Mouse (Mus musculus) MEL (cell line): ENCODE data around the gene Mag. TPM values are rescaled to one million over a fixed set of nuclear protein-coding genes. Genes with fewer than 3 reads are reported as not detected.
A peak's percentile ranks its signal among the peaks of the same experiment; 100 is the strongest.

Experiments
- DNase-seq: peaks from one replicate; pipeline ENCODE4 v3.0.0; 2011; ENCODE audit warnings: low read depth, low spot score
- H3K27ac ChIP-seq: 2 replicates; pipeline ENCODE4 v1.5.1; 2012; ENCODE audit warnings: low read depth, mild to moderate bottlenecking, control low read depth, low read length, moderate library complexity; ENCODE audit not compliant: control insufficient read depth
- H3K27me3 ChIP-seq, 2 experiments: fragments of 150-350 bp in 1 of 2; sonication (generic) in 1 of 2; 2 replicates each; pipeline ENCODE4 v1.6.1; 2012; ENCODE audit warnings: low read length in 2 of 2, mild to moderate bottlenecking in 2 of 2, improper control_type of control experiment in 1 of 2, moderate library complexity in 1 of 2; ENCODE audit not compliant: insufficient read depth in 2 of 2, control insufficient read depth in 1 of 2
- H3K36me3 ChIP-seq, 2 experiments: 2 replicates each; pipeline ENCODE4 v1.6.1; 2012 to 2014; ENCODE audit warnings: low read length in 2 of 2, improper control_type of control experiment in 1 of 2, inconsistent platforms in 1 of 2, mild to moderate bottlenecking in 1 of 2; ENCODE audit not compliant: insufficient read depth in 2 of 2, control insufficient read depth in 1 of 2
- H3K4me1 ChIP-seq, 2 experiments: fragments of 150-350 bp in 1 of 2; sonication (generic) in 1 of 2; 2 replicates each; pipeline ENCODE4 v1.6.1; 2012; ENCODE audit warnings: low read length in 2 of 2, improper control_type of control experiment in 1 of 2, mild to moderate bottlenecking in 1 of 2; ENCODE audit not compliant: insufficient read depth in 2 of 2, control insufficient read depth in 1 of 2
- H3K4me3 ChIP-seq, 2 experiments: fragments of 150-350 bp in 1 of 2; sonication (generic) in 1 of 2; 2 replicates each; pipeline ENCODE4 v1.5.1; 2012; ENCODE audit warnings: low read depth in 2 of 2, low read length in 2 of 2, mild to moderate bottlenecking in 2 of 2, moderate library complexity in 2 of 2, control low read depth in 1 of 2, improper control_type of control experiment in 1 of 2; ENCODE audit not compliant: control insufficient read depth in 1 of 2, insufficient read depth in 1 of 2
- H3K79me2 ChIP-seq: 2 replicates; pipeline ENCODE4 v1.6.1; 2012; ENCODE audit warnings: mild to moderate bottlenecking, low read length, moderate library complexity; ENCODE audit not compliant: control insufficient read depth, poor library complexity, insufficient read depth
- H3K9ac ChIP-seq: 2 replicates; pipeline ENCODE4 v1.6.1; 2012; ENCODE audit warnings: low read depth, mild to moderate bottlenecking, control low read depth, low read length, moderate library complexity; ENCODE audit not compliant: control insufficient read depth, poor library complexity, severe bottlenecking
- H3K9me3 ChIP-seq: fragments of 150-350 bp; sonication (generic); replicated peaks from 2 replicates; pipeline ENCODE4 v1.6.1; 2012; ENCODE audit warnings: mild to moderate bottlenecking, low read length, improper control_type of control experiment, moderate library complexity; ENCODE audit not compliant: insufficient read depth
- BHLHE40 ChIP-seq: IDR thresholded peaks from 2 replicates; pipeline ENCODE4 v1.6.1; 2012; ENCODE audit warnings: low read depth, mild to moderate bottlenecking, inconsistent platforms, low read length, improper control_type of control experiment, borderline replicate concordance
- GATA1 ChIP-seq: IDR thresholded peaks from 2 replicates; pipeline ENCODE4 v1.6.1; 2011; ENCODE audit warnings: low read depth, low read length, improper control_type of control experiment
- KAT2A ChIP-seq: conservative IDR thresholded peaks from 2 replicates; pipeline ENCODE4 v1.6.1; 2012; ENCODE audit warnings: low read depth, low read length, improper control_type of control experiment, inconsistent platforms
- MAX ChIP-seq: IDR thresholded peaks from 2 replicates; pipeline ENCODE4 v1.6.1; 2011; ENCODE audit warnings: low read length, improper control_type of control experiment
- MEF2A ChIP-seq: IDR thresholded peaks from 2 replicates; pipeline ENCODE4 v1.6.1; 2014; ENCODE audit warnings: low read depth, mild to moderate bottlenecking, inconsistent platforms, low read length, improper control_type of control experiment; ENCODE audit not compliant: poor library complexity, insufficient replicate concordance, severe bottlenecking; ENCODE audit errors: extremely low read depth
- MXI1 ChIP-seq: IDR thresholded peaks from 2 replicates; pipeline ENCODE4 v1.6.1; 2011; ENCODE audit warnings: mild to moderate bottlenecking, low read depth, low read length, improper control_type of control experiment
- MYB ChIP-seq: IDR thresholded peaks from 2 replicates; pipeline ENCODE4 v1.6.1; 2011; ENCODE audit warnings: mild to moderate bottlenecking, low read depth, low read length, improper control_type of control experiment
- POLR2AphosphoS2 ChIP-seq: IDR thresholded peaks from 2 replicates; pipeline ENCODE4 v1.6.1; 2011; ENCODE audit warnings: low read length, improper control_type of control experiment
- RCOR1 ChIP-seq: IDR thresholded peaks from 2 replicates; pipeline ENCODE4 v1.6.1; 2012; ENCODE audit warnings: low read depth, mild to moderate bottlenecking, inconsistent platforms, low read length, improper control_type of control experiment
- SIN3A ChIP-seq: IDR thresholded peaks from 2 replicates; pipeline ENCODE4 v1.6.1; 2012; ENCODE audit warnings: low read length, improper control_type of control experiment, inconsistent platforms
- TAL1 ChIP-seq: IDR thresholded peaks from 2 replicates; pipeline ENCODE4 v1.6.1; 2012; ENCODE audit warnings: mild to moderate bottlenecking, inconsistent platforms, low read length, moderate library complexity, mixed read lengths
- TCF12 ChIP-seq: IDR thresholded peaks from 2 replicates; pipeline ENCODE4 v1.6.1; 2014; ENCODE audit warnings: low read depth, mild to moderate bottlenecking, inconsistent platforms, low read length, improper control_type of control experiment, moderate library complexity
- USF1 ChIP-seq: IDR thresholded peaks from 2 replicates; pipeline ENCODE4 v1.6.1; 2014; ENCODE audit warnings: low read depth, mild to moderate bottlenecking, inconsistent platforms, low read length, improper control_type of control experiment, moderate library complexity
- USF2 ChIP-seq, 2 experiments: IDR thresholded peaks; 2 replicates each; pipeline ENCODE4 v1.6.1; 2011 to 2012; ENCODE audit warnings: improper control_type of control experiment in 2 of 2, low read length in 2 of 2, borderline replicate concordance in 1 of 2, inconsistent platforms in 1 of 2, low read depth in 1 of 2, mild to moderate bottlenecking in 1 of 2; ENCODE audit not compliant: insufficient read depth in 1 of 2
- polyA plus RNA-seq, 2 experiments: library from polyadenylated mRNA; stranded (reverse) in 1 of 2; unstranded in 1 of 2; fragments of >175 nt in 1 of 2; fragments of >200 nt in 1 of 2; gene quantifications; 2 replicates each; pipeline versions ENCODE4 v1.2.1 to v1.2.4; 2012; ENCODE audit warnings: low replicate concordance in 2 of 2, low read depth in 1 of 2; ENCODE audit not compliant: insufficient read length in 2 of 2, insufficient read depth in 1 of 2, missing spikeins in 1 of 2
- total RNA-seq: library from RNA; depleted of rRNA; stranded (reverse); fragments of 300-350 nt; gene quantifications from 2 replicates; pipeline ENCODE4 v1.2.3, GENCODE M21; 2012

Gene Mag
- total and polyA plus RNA-seq, 3 experiments: not detected

DNA sequence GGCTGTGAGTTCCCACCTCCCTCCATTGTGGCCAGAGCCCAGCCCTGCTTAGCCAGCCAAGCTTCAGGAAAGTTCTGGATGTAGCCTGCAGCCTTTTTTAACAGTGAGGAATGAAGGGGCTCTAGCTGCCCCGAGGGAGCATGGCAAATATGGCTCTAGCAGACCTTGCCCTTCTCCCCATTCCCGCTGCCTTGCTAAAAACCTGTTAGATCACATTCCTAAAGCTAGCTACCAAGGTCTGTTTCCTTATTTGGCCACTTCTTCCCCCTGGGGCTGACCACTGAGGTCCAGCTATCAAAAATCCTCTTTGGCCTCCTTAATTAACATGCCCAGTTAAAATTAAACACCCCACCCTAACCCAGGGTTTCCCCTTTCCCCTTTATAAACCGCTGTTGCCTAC is 22.2 kb downstream of the Mag start:
- Histone ChIP-seq H3K9me3 (no peaks in the 10 kb centered on the region), H3K4me3 (no peak overlapping the region), H3K4me1 (no peaks in the 10 kb centered on the region)
- no peak for TF ChIP-seq GATA1
- no peak for TF ChIP-seq MXI1
- no peak for TF ChIP-seq MEF2A
- no peak for TF ChIP-seq MAX
- no peak for TF ChIP-seq KAT2A
- TF ChIP-seq, all 39 proteins: peak for 0
- Histone ChIP-seq H3K36me3 (no peaks in the 10 kb centered on the region), H3K27ac (no peak overlapping the region), H3K27me3 (peaks cover 2% of the 10 kb centered on the region in 2 experiments; a peak in 3 of 4 replicates), H3K79me2 (no peaks in the 10 kb centered on the region), H3K9ac (no peak overlapping the region)
- no peak for DNase-seq

DNA sequence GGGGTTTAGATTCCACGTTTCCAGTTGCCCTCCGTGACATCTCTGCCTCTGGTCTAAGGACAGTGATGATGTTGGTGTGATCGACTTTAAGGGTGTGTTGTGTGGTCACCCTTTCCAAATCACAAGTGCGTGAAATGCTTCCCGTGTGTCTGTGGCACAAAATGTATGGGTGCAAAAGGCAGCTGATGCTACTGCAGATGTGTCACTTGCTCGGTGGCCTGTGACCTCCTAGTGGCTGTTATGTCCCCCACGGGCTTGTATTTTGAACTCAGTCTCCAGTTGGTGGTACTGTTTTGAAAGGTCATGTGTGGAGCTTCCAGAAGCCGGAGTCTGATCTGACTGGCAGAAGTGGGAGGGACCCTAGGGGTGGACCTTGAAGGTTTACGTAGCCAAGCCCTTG is 22.9 kb downstream of the Mag start:
- Histone ChIP-seq H3K27ac (no peak overlapping the region), H3K9ac (no peak overlapping the region)
- no peak for TF ChIP-seq SIN3A
- TF ChIP-seq BHLHE40: no peak
- TF ChIP-seq USF1: no peak
- no peak for TF ChIP-seq MYB
- TF ChIP-seq KAT2A: no peak
- no peak for TF ChIP-seq RCOR1
- TF ChIP-seq POLR2AphosphoS2: no peak

DNA sequence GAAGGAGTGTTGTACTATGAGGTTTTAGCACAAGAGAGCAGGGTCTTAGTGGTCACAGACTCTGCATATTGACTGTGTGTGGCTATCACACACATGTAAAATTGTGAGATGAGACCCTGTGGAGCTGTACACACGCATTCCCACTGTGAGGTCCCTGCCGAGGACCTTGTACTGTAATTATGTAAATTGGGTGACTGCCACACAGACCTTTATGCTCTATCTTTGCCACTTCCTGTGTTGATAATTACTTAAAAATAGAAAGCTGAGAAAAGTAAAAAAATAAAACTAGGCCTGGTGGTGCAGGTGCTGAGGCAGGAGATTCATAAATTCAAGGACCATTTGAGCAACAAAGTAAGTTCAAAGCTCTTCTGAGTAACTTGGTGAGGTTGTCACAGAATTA is 24.0 kb downstream of the Mag start:
- TF ChIP-seq TCF12: no peak
- 0 out of 2 replicates have a peak, but pooled peaks have one; percentile 26 for TF ChIP-seq MEF2A
- TF ChIP-seq USF2 (IDR thresholded peaks at IDR 0.05; ENCODE audit: borderline replicate concordance in 1 of 2, insufficient read depth in 1 of 2, low read depth in 1 of 2, low read length in 2 of 2): no peak
- no peak for TF ChIP-seq TAL1
- Histone ChIP-seq H3K9ac (no peak overlapping the region), H3K27ac (no peak overlapping the region), H3K79me2 (no peaks in the 10 kb centered on the region), H3K9me3 (no peaks in the 10 kb centered on the region), H3K27me3 (peaks cover 2% of the 10 kb centered on the region in 2 experiments; a peak in 2 of 4 replicates), H3K4me3 (no peak overlapping the region), H3K36me3 (no peaks in the 10 kb centered on the region), H3K4me1 (no peaks in the 10 kb centered on the region)
- DNase-seq: no peak

More for the DNA sequence above, 22.9 kb downstream of the Mag start:
- Histone ChIP-seq H3K79me2 (no peaks in the 10 kb centered on the region), H3K4me3 (no peak overlapping the region), H3K9me3 (no peaks in the 10 kb centered on the region), H3K27me3 (peaks cover 2% of the 10 kb centered on the region in 2 experiments; a peak in 2 of 4 replicates), H3K36me3 (no peaks in the 10 kb centered on the region), H3K4me1 (no peaks in the 10 kb centered on the region)
- no peak for DNase-seq
